Mouse (Mus musculus) small intestine, adult 2 months (tissue): Measurements from ENCODE around the gene Tm2d3.

ENCODE experiments used
- CTCF ChIP-seq: fragments of 200-500 bp; IDR thresholded peaks from 2 replicates; pipeline ENCODE4 v1.5.1; 2012; ENCODE audit warnings: low read depth, mild to moderate bottlenecking, control low read depth, inconsistent platforms, low read length, moderate library complexity, mixed read lengths; ENCODE audit not compliant: insufficient replicate concordance, insufficient read length; ENCODE audit errors: extremely low read depth
- POLR2A ChIP-seq: fragments of 200-500 bp; IDR thresholded peaks from 2 replicates; pipeline ENCODE4 v1.6.1; 2012; ENCODE audit warnings: low read depth, mild to moderate bottlenecking, control low read depth, inconsistent platforms, low read length, moderate library complexity

GRCm38 (mm10) chr7:65663225-65663790, 27.7 kb upstream of the Tm2d3 start:
- TF ChIP-seq CTCF (no peak), POLR2A (no peak)
